Mouse (Mus musculus): ENCODE data around the gene Adgrl3.

Gene Adgrl3

DNA sequence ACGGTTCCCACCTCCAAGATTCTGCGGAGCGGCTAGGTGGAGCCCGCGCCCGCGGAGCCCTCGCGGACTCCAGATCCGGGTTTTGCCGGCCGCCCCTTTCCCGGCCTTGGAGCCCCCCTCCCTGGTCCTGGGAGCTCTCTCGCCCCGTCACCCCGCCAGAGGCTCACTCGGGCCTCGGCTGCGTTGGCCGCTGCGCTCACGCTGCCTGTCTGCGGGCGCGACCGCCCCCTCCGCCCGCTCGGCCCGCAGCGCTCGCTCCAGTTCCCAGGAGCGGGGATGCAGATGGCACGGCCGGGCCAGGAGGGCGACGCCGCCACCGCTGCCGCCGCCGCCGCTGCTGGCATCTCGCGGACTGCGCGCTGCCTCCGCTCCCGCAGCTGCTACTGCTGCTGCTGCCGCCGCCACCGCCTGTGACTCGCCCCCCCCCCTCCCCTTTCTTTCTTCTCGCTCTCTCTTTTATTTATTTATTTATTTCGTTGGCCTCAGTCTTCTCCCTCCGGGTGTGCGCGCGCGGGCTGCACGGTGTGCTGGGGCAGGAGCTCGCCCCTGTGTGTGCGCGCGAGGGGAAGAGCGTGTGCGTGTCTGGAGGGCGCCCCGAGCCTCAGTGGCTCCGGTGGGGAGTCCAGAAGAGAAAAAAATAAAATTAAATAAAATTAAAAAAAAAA lies at the start of gene Adgrl3:
Gene Adgrl3, plus strand, starts transcription at position 549 of the 665 bp plus-strand sequence.
- peak; percentile 11 to 31 for DNase-seq (ENCODE audit: low spot score in 2 of 2)

DNA sequence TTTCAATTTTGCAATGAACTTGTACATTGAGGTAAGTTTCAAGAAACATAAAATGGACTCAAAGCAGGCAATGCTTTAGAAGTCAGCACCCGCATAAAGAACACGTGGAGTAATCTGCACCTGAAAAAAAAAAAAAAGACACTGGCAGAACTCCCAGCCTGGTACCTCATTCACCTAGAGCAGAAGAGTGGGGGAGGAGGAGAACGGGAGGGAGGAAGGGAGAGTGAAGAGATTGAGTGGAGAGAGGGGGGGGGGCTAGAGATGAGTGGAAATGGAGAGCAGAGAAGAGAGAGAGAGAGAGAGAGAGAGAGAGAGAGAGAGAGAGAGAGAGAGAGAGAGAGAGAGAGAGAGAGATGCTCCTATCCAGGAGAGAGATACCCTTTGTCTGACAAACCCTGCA lies 772 bp upstream of the Adgrl3 start:
- no peak for DNase-seq (ENCODE audit: low spot score in 2 of 2)

GRCm38 (mm10) chr5:81020281-81021005 lies 505 bp downstream of the Adgrl3 start:
- peak; percentile 12 to 25 for DNase-seq (ENCODE audit: low spot score in 2 of 2)

GRCm38 (mm10) chr5:81021006-81021320 lies 1.0 kb downstream of the Adgrl3 start:
- DNase-seq (ENCODE audit: low spot score in 2 of 2): no peak

GRCm38 (mm10) chr5:81021331-81021863 lies 1.5 kb downstream of the Adgrl3 start:
- DNase-seq (ENCODE audit: low spot score in 2 of 2): peak in 1 of 2 experiments; percentile 6

DNA sequence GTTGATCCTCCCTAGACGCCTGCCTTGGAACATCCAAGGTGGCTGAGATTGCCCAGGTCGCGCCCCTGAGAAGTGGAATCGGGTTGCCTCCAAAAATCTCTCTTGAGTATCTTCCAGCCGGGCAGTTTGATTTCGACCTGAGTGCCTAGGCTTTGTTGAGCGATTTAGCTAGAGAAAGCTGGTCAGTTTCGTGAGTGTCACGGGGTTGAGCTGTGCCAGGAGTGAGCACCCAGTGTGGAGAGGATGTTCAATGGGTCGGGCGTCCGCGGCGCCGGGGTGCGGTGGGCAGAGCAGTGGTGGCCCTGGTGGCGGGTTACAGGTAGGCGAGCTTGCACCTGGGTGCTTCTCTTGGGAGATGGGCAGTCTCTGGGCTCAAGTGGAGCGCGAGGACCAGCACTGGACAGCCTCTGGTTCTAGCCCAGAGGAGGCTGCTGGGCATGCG lies 1.9 kb downstream of the Adgrl3 start:
- peak in 1 of 2 experiments; percentile 2 for DNase-seq (ENCODE audit: low spot score in 2 of 2)

GRCm38 (mm10) chr5:81022306-81023071 lies 2.6 kb downstream of the Adgrl3 start:
- no peak for DNase-seq (ENCODE audit: low spot score in 2 of 2)

DNA sequence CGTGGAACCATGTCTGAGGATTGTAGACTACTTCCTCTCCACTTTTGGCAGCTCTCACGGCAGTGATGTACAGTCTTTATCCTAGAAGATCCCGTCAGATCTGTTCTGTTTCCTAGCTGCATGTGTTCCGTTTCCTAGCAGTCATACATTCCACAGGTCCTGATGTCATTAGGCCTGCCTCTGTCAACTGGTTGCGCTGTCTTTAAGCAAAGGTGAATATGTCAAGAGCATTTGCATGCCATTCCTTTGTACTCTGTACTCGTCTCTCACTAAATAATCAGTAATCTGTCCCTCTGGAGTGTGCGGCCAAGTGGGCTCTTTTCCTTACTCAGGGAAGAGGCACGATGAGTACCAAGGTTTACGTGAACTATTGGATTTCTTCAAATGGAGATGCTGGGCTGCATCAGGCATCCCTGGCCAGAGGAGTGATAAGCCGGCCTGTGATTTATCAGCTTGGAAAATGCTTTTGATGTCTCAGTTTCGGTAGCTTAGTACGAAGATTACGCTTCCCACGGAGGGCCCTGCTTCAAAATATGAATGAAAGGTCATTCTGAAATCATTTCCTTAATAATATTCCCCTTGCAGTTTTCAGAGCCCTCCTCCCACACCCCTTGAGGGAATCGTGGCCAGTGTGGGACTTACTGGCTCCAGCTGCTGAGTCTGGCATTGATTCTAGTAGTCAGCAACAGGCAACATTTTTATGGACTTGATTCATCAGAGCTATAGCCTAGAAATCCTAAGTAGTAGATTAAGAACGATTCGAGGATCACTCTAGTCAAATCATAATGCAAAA lies 4.2 kb downstream of the Adgrl3 start:
- peak in 1 of 2 experiments; percentile 3 for DNase-seq (ENCODE audit: low spot score in 2 of 2)

DNA sequence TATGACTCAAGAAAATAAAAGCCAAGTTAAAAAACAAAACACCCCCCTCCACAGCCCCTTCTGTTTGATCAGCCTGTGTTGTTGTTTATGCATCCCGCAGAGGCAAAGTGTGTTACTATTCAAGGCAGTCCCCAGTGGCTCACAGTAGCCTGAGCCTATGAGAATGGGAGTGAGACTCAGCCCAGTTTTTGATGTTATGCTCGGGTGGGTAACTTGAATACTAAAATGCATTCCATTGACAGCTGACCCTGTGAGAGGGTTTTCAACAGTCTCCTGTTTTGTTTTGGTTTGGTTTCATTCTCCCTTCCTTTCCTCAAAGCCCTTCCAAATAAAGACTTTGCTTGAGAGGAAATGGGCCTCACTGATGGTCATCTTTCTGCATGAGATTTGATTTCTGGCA lies 8.9 kb downstream of the Adgrl3 start:
- no peak for DNase-seq (ENCODE audit: low spot score in 2 of 2)

DNA sequence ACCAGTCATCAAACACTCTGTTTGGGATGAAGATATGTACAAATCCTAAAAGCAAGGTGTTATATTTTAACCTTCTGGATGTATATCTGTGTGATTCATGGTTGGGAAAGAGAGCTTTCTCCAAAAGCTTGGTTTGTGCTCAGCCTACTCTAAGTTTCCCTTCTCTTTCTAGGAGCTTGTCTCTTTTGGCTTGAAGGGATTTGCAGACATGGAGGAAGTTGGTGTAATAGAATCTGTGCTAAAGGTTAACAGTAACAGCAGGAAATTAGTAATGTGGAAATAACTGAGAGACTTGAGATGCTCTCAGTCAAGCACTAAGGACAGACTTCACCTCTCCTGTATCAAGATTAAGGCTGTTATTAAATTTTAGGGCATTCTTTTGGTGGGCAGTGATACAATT lies 17.2 kb downstream of the Adgrl3 start:
- DNase-seq (ENCODE audit: low spot score in 2 of 2): no peak

DNA sequence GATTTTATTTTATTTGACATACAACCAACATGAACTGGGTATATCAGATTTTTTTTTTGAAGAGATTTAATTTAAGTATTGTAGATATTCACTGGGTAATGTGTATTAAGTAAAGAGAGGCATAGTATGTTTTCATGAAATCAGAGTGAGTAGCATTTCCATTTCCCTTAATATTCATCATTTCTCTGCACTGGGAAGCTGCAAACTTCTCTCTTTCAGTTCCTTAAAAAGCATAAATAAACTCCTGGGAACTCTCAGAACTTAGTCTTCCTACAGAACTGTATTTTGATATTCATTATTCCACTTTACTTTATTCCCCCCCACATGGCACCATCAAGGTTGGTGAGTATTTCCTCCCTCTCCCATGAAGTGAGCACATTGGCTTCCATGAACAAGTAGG lies 23.9 kb downstream of the Adgrl3 start:
- DNase-seq (ENCODE audit: low spot score in 2 of 2): no peak

DNA sequence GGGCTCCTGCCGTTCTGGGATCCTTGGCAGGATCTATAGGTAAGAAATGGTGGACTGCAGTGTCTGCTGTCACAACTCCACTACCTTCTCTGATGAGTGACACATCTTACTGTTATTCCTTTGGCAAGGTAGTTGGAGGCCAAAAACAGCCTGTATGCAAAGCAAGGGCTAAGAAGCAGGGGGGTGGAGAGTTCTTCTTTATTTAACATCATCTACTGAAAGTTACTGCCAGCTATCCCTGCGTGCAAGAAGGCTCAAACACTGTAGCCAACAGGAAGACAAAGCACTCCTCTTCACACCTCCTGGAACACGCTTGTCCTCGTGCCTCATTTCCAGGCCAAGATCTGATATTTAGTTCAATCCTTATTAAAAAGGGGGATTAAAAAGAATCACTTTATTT lies 26.2 kb downstream of the Adgrl3 start:
- no peak for DNase-seq (ENCODE audit: low spot score in 2 of 2)

GRCm38 (mm10) chr5:81054628-81055027 lies 34.7 kb downstream of the Adgrl3 start:
- no peak for DNase-seq (ENCODE audit: low spot score in 2 of 2)

- DNase-seq (ENCODE audit: low spot score in 2 of 2): no peak
Observed at GRCm38 (mm10) chr5:81055253-81055652, 35.3 kb downstream of the Adgrl3 start.

DNA sequence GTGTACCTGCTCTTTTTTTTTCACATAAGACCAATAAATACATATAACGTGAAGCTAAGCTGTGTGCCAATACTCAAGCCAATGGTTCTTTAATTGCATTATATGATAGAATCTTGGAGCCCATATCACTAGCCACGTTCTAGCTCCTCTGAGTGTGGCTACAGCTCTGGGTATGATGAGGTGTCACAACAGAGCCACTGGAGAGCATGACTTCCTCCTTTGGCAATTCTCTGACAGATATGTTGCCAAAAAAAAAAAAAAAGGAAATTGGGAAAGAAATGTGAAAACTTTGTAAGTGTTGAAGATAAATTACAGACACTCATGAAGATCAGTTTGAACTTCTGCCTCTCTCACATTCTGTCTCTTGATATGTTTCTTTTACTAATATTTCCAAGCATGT lies 38.2 kb downstream of the Adgrl3 start:
- DNase-seq (ENCODE audit: low spot score in 2 of 2): no peak

DNA sequence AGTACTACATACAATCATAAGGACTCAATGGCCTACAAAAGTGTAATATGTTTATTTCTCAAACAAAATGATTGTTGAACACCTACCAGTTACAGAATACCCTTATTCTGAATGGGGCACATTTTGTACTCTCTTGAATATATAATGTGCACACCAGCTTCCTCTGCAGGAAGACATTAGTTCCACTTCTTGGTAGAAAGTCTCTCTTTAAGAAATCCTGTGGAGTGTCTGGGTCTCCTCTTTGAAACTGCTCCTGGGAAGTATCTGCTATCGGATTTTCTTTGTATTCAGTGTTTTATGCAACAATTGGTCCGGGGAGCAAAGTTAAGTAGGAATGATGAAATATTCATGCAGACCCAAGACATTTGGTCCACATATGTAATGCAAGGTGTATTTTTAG lies 41.0 kb downstream of the Adgrl3 start:
- no peak for DNase-seq (ENCODE audit: low spot score in 2 of 2)

- no peak for DNase-seq (ENCODE audit: low spot score in 2 of 2)
Observed at GRCm38 (mm10) chr5:81061386-81061785, 41.4 kb downstream of the Adgrl3 start.

- no peak for DNase-seq (ENCODE audit: low spot score in 2 of 2)
Observed at GRCm38 (mm10) chr5:81064026-81064425, 44.1 kb downstream of the Adgrl3 start.

GRCm38 (mm10) chr5:81068173-81068572 lies 48.2 kb downstream of the Adgrl3 start:
- no peak for DNase-seq (ENCODE audit: low spot score in 2 of 2)

- no peak for DNase-seq (ENCODE audit: low spot score in 2 of 2)
Observed at GRCm38 (mm10) chr5:81068839-81069238, 48.9 kb downstream of the Adgrl3 start.

GRCm38 (mm10) chr5:81072888-81073287 lies 53.0 kb downstream of the Adgrl3 start:
- DNase-seq (ENCODE audit: low spot score in 2 of 2): no peak

DNA sequence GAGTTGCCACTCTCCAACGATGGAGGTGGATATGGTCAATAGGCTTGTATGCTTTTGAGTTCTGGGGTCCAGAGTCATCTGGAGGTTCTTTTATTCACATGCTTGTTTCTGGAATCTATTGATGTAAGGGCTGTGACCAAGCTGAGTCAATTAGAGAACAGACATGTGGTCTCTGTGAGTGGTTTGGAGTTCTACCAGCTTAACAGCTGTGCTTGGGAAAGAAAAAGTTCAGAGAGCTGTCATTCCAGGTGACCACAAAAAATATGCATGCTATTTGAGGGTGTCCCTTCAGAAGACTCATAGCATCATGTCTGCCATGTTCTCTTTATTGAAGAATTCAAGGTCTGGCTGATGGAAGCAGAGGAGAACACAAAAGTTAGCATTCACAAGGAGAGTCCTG lies 53.9 kb downstream of the Adgrl3 start:
- no peak for DNase-seq (ENCODE audit: low spot score in 2 of 2)
